ENCODE assay signal across 8 mouse cellular contexts in the genomic region with DNA sequence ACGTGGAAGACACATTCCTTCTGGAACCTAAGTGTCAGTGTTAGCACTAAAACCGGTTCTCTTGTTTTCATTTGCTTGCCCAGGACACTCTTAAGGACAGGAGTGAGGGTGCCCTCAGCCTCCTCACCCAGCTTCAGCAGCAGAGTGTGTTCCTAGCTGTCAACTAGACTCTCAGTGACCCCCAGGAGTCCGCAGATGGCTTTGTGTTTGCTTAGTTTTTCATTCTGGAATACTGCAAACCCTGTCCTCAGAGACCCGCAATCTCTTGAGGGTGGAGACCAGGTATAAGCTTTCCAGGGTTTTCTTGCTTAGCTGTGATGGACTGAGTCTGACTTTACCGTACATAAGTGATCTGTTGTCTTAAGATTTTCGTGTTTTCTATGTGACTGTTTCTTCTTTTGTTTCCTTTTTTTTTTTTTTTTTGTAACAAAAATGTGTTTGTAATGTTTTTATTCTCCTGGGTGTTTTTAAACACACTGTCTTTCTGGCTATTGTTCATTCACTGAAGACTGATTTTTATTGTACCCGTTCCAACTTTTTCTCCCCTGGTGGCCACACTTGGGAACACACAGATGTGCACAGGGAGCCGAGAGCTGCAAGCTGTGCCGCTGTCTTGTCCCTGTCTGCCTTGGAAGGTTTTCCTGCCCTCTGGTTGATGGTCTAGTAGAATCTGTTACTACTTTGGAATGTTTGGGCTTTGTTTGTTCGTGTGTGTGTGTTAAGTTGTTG. TPM values are rescaled to one million over a fixed set of nuclear protein-coding genes. Genes with fewer than 3 reads are reported as not detected.
A peak's percentile ranks its signal among the peaks of the same experiment; 100 is the strongest.
DNase-seq lines count a peak whose midpoint lies in the region; ATAC-seq and TF ChIP-seq lines count a peak whose summit lies in the region.

No protein-coding gene starts in this region.

- TF ChIP-seq POLR2A in small intestine, adult 2 months (IDR thresholded peaks at IDR 0.05; ENCODE audit: low read depth, low read length): no peak

- WGBS in neural tube, embryonic 11.5 days: 55% methylated on average over 10 of the region's 10 CpGs
- 52% methylated on average over 10 of the region's 10 CpGs for WGBS in neural tube, embryonic 15.5 days
- 55% methylated on average over 10 of the region's 10 CpGs for WGBS in embryonic facial prominence, embryonic 11.5 days
- 40% methylated on average over 10 of the region's 10 CpGs for WGBS in small intestine, adult 2 months
- WGBS in forebrain, embryonic 15.5 days: 62% methylated on average over 10 of the region's 10 CpGs

- ATAC-seq in neural tube, embryonic 11.5 days (ENCODE audit: insufficient read depth, low FRiP score, low TSS enrichment): no peak
- no peak for ATAC-seq in neural tube, embryonic 15.5 days (ENCODE audit: low FRiP score)
- ATAC-seq in embryonic facial prominence, embryonic 11.5 days (replicated peaks; ENCODE audit: insufficient number of reproducible peaks, low FRiP score, low TSS enrichment, low read depth): no peak
- ATAC-seq in forebrain, embryonic 15.5 days (replicated peaks): no peak

- peaks cover 6% of the 10 kb centered on the region; the same call in 1 of the 2 replicates for H3K4me1 ChIP-seq in neural tube, embryonic 11.5 days (ENCODE audit: control insufficient read depth, insufficient read depth, low read length)
- peaks cover 29% of the 10 kb centered on the region for H3K4me1 ChIP-seq in neural tube, embryonic 15.5 days
- H3K4me1 ChIP-seq in embryonic facial prominence, embryonic 11.5 days (ENCODE audit: control insufficient read depth, insufficient read depth, low read length): no peaks in the 10 kb centered on the region; the same call in 1 of the 2 replicates
- H3K4me1 ChIP-seq in small intestine, adult 2 months (ENCODE audit: control insufficient read depth, insufficient read depth, insufficient read length, low read length): peaks cover 4% of the 10 kb centered on the region; the same call in 1 of the 2 replicates
- H3K4me1 ChIP-seq in forebrain, embryonic 15.5 days: peaks cover 16% of the 10 kb centered on the region

- no peaks in the 10 kb centered on the region for H3K36me3 ChIP-seq in neural tube, embryonic 11.5 days (ENCODE audit: control insufficient read depth, insufficient read depth, low read length)
- no peaks in the 10 kb centered on the region for H3K36me3 ChIP-seq in neural tube, embryonic 15.5 days
- H3K36me3 ChIP-seq in embryonic facial prominence, embryonic 11.5 days (replicated peaks; ENCODE audit: control insufficient read depth, insufficient read depth, low read depth, low read length): no peaks in the 10 kb centered on the region
- H3K36me3 ChIP-seq in small intestine, adult 2 months (ENCODE audit: control insufficient read depth, insufficient read depth, low read length): no peaks in the 10 kb centered on the region
- H3K36me3 ChIP-seq in forebrain, embryonic 15.5 days: no peaks in the 10 kb centered on the region

- no peaks in the 10 kb centered on the region for H3K9me3 ChIP-seq in neural tube, embryonic 11.5 days (ENCODE audit: control insufficient read depth, low read length)
- no peaks in the 10 kb centered on the region for H3K9me3 ChIP-seq in neural tube, embryonic 15.5 days (replicated peaks)
- no peaks in the 10 kb centered on the region for H3K9me3 ChIP-seq in embryonic facial prominence, embryonic 11.5 days (replicated peaks; ENCODE audit: control insufficient read depth, low read length)
- H3K9me3 ChIP-seq in forebrain, embryonic 15.5 days: no peaks in the 10 kb centered on the region

- H3K4me2 ChIP-seq in neural tube, embryonic 11.5 days (ENCODE audit: low read depth): no peak overlapping the region
- no peak overlapping the region for H3K4me2 ChIP-seq in neural tube, embryonic 15.5 days
- no peak overlapping the region for H3K4me2 ChIP-seq in embryonic facial prominence, embryonic 11.5 days (ENCODE audit: low read depth, low read length)
- H3K4me2 ChIP-seq in forebrain, embryonic 15.5 days (replicated peaks): no peak overlapping the region

- DNase-seq in embryo, embryonic 10 days (ENCODE audit: low spot score): peak; percentile 54
- DNase-seq in embryo, embryonic 9.5 days (ENCODE audit: extremely low spot score): no peak
- DNase-seq in neural tube, embryonic 11.5 days (ENCODE audit: low spot score): peak; percentile 43
- peak; percentile 59 for DNase-seq in embryonic facial prominence, embryonic 11.5 days (ENCODE audit: low spot score)
- DNase-seq in kidney, postnatal 36 days: peak; percentile 49 to 78

- H3K9ac ChIP-seq in neural tube, embryonic 11.5 days (ENCODE audit: low read length): no peak overlapping the region
- H3K9ac ChIP-seq in neural tube, embryonic 15.5 days (replicated peaks): no peak overlapping the region
- no peak overlapping the region for H3K9ac ChIP-seq in embryonic facial prominence, embryonic 11.5 days (replicated peaks; ENCODE audit: low read length)
- H3K9ac ChIP-seq in forebrain, embryonic 15.5 days (replicated peaks): no peak overlapping the region

- no peak overlapping the region for H3K4me3 ChIP-seq in neural tube, embryonic 11.5 days (ENCODE audit: low read depth, low read length)
- H3K4me3 ChIP-seq in neural tube, embryonic 15.5 days (replicated peaks): no peak overlapping the region
- no peak overlapping the region for H3K4me3 ChIP-seq in embryonic facial prominence, embryonic 11.5 days (ENCODE audit: low read depth, low read length)
- H3K4me3 ChIP-seq in small intestine, adult 2 months (ENCODE audit: low read depth, low read length): no peak overlapping the region
- H3K4me3 ChIP-seq in forebrain, embryonic 15.5 days: no peak overlapping the region

- H3K27me3 ChIP-seq in neural tube, embryonic 11.5 days (ENCODE audit: control insufficient read depth, insufficient read depth, low read length): no peaks in the 10 kb centered on the region
- H3K27me3 ChIP-seq in neural tube, embryonic 15.5 days (replicated peaks): no peaks in the 10 kb centered on the region
- no peaks in the 10 kb centered on the region for H3K27me3 ChIP-seq in embryonic facial prominence, embryonic 11.5 days (ENCODE audit: control insufficient read depth, insufficient read depth, low read length)
- no peaks in the 10 kb centered on the region for H3K27me3 ChIP-seq in small intestine, adult 2 months (ENCODE audit: control insufficient read depth, insufficient read depth, low read length)
- H3K27me3 ChIP-seq in forebrain, embryonic 15.5 days: no peaks in the 10 kb centered on the region

- no peak overlapping the region for H3K27ac ChIP-seq in neural tube, embryonic 11.5 days (ENCODE audit: low read depth, low read length)
- H3K27ac ChIP-seq in neural tube, embryonic 15.5 days (replicated peaks): no peak overlapping the region
- no peak overlapping the region for H3K27ac ChIP-seq in embryonic facial prominence, embryonic 11.5 days (replicated peaks; ENCODE audit: low read depth, low read length)
- H3K27ac ChIP-seq in small intestine, adult 2 months (ENCODE audit: insufficient read depth, low read depth, low read length): no peak overlapping the region
- H3K27ac ChIP-seq in forebrain, embryonic 15.5 days (replicated peaks): no peak overlapping the region

- TF ChIP-seq CTCF in small intestine, adult 2 months (IDR thresholded peaks at IDR 0.05; ENCODE audit: extremely low read depth, insufficient read length, insufficient replicate concordance, low read depth, low read length): peak; percentile 43; the same call in 1 of the 2 replicates

RNA-seq across cellular contexts. Expression of a gene that starts 40.6 kb away (rescaled TPM):
- 90.2 and 95.9 TPM in 2 replicates for polyA plus RNA-seq in neural tube, embryonic 11.5 days (2014; fragmentation: Nextera tagmentation; extraction: Ambion mirVana)
- polyA plus RNA-seq in neural tube, embryonic 15.5 days (2015; fragmentation: Nextera tagmentation; extraction: Ambion mirVana): 48.9 and 53.3 TPM in 2 replicates
- 97.2 and 103 TPM in 2 replicates for polyA plus RNA-seq in embryonic facial prominence, embryonic 11.5 days (2014; fragmentation: Nextera tagmentation; extraction: Ambion mirVana)
- polyA plus RNA-seq in small intestine, adult 2 months (2012; rRNA removed): 1.8 and 4.1 TPM in 2 replicates
- polyA plus RNA-seq in forebrain, embryonic 15.5 days (2015; fragmentation: Nextera tagmentation; extraction: Ambion mirVana): 77.2 and 80.6 TPM in 2 replicates

RNA-seq across cellular contexts. Expression of a gene that starts 44.8 kb away (rescaled TPM):
- 10.6 and 14.4 TPM in 2 replicates for polyA plus RNA-seq in neural tube, embryonic 11.5 days (2014; fragmentation: Nextera tagmentation; extraction: Ambion mirVana)
- polyA plus RNA-seq in neural tube, embryonic 15.5 days (2015; fragmentation: Nextera tagmentation; extraction: Ambion mirVana): 17.8 and 22.5 TPM in 2 replicates
- polyA plus RNA-seq in embryonic facial prominence, embryonic 11.5 days (2014; fragmentation: Nextera tagmentation; extraction: Ambion mirVana): 7.1 and 9.5 TPM in 2 replicates
- 0.74 and 0.75 TPM in 2 replicates for polyA plus RNA-seq in small intestine, adult 2 months (2012; rRNA removed)
- polyA plus RNA-seq in forebrain, embryonic 15.5 days (2015; fragmentation: Nextera tagmentation; extraction: Ambion mirVana): 10.7 and 13.0 TPM in 2 replicates
